Mouse (Mus musculus) gastrocnemius, adult 8-10 months (tissue): ENCODE data around the gene Kcnh5. TPM values are rescaled to one million over a fixed set of nuclear protein-coding genes. Genes with fewer than 3 reads are reported as not detected.

Experiments used
- DNase-seq, 2 experiments: peaks; one replicate each; pipeline ENCODE4 v3.0.0; 2022; ENCODE audit warnings: low spot score in 2 of 2
- total RNA-seq, 4 experiments: library from RNA; stranded (reverse); gene quantifications; 2 replicates each; pipeline ENCODE4 v1.2.4; 2022

Kcnh5 gene
- total RNA-seq, 4 experiments from 2014 or later, result not detected

DNA sequence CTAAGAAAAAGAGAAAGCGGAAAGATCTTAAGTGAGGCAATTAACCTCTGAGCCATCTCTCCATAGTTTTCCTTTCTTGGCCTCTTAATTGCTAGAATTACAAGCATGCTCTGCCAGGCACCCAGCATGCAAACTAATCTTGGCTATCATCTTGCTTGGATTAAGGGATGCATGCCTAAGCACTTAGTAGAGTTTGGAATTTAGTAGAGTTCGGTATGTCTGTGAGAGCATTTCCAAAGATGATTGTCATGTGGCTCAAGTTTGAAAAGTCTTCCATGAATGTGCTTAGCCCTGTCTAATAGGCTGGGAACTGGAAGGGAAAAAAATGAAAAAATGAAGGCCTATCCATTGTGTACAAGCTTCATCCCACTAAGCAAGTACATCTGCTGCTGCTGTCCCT lies 224.5 kb downstream of the Kcnh5 start:
- DNase-seq, result no peak

DNA sequence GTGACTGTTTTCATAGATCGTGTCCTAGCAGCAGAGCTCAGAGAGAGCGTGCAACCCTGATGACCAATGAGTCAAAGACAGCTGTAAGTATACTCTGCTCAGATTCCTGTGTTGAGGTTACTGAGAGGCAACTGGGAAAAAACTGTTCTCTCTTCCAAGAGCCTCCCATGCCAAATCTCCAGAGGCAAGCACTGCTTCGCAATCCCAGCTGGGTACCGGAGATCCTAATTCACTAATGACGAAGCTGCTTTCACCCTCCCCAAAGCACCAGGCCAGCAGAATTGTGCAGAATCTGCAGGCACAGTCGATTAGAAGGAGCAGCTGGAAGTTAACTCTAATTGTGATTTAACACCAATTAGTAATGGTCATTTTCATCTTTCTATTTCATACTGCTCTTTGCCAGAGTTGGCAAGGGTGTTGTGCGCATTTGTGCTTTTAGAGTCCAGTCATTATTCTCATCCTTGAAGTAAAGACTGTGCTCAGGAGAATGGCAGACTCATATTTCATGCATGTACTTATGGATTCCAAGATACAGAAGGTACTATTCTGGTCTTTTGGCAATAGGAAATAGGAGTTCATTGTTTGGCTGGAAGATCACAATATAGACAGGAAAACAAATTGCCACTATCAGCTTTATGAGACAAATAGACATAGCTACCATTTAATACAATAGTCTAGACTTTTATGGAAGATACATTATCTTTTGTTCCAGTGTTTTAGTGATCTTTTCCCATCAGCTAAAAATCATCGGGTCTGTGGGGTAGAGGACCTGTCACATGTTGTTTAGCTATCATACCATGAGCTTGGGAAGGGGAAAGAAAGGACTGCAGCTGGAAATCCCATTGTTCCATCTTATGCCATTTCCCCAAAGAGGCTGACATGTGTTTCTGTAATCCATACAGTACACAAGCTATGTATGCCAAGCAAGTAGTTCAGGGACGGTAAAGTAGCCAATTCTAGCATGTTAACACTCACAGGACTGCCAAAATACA lies 225.7 kb downstream of the Kcnh5 start:
- no peak for DNase-seq

DNA sequence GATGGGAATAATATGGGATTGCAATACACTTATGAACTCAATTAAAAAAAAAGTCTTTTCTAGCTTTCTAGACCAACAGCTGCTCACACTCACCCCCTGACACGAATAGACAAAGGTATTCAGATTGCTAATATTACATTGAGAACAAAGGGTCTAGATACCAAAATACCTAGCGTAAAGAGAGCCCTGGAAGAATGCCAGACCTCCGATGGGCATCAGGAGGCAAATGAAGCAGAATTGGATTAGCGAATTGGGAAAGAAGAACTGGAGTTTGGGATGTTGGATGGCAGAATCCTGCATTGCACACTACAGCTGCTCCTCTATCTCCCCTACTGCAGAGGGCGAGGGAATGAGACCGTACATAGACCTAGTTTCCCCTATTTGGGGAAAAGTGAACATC lies 275.8 kb downstream of the Kcnh5 start:
- no peak for DNase-seq

DNA sequence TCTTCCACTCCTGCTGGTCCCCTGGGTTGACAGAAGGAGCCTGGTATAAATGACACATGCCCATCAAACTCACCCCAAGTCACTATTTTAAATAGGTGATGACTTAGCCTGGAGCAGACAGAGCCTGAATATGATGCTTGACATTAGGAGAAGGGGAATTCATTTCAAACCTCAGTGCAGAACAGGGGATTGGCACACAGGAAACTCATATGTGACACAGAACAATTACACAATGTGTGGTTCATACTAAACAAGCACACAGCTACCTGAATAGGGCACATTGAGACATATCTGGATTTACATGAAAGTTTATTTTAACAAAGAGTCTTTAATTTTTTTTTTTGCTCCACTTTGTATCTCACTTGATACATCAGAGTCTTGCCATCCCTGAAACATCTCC lies 276.4 kb downstream of the Kcnh5 start:
- no peak for DNase-seq

DNA sequence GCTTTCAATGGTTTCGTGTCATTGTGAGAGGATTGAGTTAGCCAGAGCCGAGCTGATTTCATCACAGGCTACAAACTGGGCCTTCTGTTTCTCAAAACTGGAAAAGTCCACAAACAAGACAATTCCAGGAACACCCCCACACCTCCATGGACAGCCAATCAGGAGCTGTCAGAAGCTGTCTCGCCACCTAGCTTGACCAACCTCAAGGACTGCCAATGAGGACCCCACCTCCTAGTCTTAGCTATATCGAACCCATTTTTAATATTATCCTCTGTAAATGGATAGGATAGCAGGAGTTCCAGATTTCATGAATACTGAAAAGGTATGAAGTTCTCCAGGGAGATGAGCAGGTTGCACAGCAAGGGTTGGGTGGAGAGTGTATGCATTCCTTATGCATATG lies 278.1 kb downstream of the Kcnh5 start:
- no peak for DNase-seq

DNA sequence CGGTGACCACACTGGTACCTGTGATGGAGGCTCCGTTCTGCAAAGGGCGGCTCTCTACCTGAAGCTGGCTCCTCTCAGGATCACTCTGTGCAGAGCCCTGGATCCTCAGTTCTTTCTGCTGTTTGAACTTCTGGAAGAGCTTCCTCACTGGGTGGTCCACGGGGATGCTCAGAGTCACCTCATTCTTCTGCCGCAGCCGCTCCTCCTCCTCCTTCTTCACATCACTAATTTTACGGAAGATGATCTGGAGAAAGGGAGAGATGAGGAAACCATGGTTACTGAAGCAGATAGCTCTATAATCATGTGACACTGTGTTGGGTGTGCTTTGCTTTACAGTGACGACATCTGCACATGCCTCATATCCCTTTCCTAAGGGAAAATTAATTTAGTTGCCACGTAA lies 278.9 kb downstream of the Kcnh5 start:
- DNase-seq, result no peak

DNA sequence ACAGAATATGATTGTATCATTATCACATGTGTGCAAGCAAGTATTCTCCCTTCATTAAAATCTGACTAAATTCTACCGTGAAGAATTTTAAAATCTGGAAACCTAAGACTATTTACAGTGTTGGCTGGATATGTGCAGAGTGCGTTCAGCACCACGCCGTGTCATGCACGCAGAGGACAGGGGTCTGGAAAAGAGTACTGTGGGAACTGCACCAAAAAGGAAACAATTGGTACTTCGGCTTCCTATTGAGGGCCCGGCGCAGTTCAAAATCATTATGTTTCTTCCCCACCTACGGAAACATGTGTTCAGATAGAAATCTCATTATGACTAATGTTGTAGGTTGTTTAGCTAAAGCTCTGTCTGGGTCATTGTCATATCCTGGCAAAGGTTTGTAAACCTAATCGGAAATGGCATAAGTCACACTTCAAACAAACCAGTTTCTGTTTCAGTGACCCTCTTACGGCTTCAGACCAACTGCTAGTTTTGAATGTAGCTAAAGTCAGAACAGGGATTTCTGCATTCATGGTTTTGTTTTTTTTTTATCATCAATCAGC lies 282.2 kb downstream of the Kcnh5 start:
- DNase-seq, result no peak

DNA sequence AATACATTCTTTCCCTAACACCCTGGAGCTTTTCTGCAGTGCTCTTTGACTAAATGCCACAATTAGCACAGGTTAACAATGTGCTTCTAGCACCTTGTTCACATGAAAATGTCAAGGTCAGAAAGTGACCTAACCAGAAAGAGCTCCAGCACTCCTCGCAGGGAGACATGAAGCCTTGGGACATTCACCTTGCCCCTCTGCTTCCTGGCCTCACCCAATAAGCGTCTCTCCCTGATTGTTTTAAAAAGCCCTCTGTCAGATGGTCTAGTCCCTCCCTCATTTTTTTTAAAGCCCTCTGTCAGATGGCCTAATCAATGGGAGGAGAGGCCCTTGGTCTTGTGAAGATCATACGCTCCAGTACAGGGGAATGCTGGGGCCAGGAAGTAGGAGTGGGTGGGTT lies 287.7 kb downstream of the Kcnh5 start:
- DNase-seq, result no peak

DNA sequence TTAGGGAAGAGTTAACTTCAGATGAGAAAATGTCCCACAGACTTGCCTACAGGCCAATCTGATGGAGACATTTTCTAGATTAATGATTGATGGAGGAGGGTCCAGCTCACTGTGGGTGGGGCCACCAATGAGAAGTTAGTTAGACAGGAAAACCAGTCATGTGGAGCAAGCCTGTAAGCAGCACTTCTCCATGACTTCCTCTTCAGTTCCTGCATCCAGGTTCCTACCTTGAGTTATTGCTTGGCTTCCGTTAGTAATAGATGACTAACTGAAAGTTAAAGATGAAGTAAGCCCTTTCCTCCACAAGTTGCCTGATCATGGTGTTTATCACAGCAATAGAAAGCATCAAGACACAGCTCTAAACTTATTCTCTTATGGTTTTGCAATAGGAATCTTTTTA lies 290.1 kb downstream of the Kcnh5 start:
- no peak for DNase-seq

DNA sequence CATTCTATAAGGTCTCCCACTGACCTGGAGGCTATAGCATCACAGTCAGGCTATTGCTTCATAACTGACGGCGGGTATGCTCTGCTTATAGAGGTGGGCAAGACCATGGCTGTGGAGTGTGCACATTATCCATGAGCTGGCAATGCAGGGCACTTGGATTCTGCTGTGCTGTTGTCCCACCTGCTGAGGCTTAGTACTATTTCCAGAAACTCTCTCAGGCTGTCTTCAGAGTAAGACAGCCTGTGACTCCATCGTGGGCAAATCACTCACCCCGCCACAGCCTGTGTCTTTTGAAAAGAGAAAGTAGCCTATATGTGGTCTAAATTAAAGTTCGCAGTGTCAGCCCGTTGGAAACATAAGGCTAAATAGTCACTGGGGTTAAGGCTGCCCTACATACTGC lies 295.8 kb downstream of the Kcnh5 start:
- DNase-seq, result no peak

DNA sequence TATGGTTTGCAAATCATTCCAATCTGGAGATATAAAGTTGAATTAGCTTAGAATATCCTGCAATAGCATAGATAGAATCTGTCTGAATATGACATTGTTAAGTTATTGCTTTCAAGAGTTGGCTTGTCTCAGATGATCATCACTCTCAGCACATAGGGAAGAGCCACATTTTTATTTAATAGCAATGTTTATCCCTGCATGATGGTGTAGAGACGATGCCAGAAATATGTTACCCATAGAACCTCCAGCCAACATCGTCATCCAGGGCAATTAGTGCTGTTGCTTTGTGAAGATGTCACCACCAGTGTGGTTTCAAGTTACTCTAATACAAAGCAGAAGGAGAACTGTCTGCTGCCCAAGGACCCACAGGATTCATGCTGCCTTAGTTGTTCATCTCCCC lies 321.5 kb downstream of the Kcnh5 start:
- no peak for DNase-seq

DNA sequence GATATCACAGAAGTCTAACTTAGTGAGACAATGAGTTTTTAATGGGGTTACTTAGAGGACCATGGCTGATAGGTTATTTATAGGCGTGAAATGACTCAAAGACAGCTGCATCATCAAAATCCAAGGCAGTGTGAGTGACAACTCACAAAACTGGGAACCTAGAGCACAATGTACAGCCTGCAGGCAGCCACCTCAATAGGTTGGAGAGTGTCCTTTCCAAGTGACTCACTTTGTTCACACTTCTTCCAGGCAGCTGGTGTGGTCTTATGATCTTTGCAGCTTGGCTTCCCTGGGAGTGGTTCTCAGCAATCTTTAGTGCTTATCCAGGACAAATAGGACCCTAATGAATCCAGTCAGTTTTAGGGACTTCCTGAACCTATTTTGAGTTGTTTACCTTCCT lies 322.9 kb downstream of the Kcnh5 start:
- no peak for DNase-seq

DNA sequence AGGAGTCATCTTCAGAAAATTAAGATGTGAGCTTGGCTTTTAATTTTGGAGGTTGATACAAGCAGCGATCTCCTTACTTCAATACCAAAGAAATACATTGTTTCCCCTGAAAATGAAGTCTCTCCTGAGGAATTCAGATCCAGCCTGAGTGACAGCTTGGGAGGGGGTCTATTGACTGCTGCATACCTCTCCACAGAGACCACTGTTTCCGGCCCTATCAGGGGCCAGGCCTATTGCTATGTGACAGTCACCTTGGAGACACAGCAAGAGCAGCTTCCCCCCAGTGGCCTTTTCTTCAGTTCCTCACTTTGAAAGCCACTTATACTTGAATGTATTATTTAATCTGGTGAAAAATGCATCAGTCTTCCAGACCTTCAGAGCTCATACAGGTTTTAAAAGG lies 326.8 kb downstream of the Kcnh5 start:
- DNase-seq, result no peak

DNA sequence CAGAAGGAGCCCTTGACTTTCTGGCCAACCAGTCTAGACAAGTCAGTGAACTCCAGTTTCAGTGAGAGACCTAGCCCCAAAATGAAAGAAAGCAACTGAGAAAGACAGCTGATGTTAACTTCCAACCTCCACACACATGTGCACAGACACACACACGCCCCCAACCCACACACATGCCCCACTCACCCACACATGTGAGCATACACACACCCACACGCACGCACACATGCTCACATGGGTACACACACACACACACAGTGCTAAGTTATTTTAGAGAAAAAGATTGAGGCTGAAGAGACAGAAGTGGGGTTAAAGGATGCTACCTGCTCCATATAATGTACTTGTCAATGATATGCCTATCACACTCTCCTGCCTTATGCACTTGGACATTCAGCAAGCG lies 327.2 kb downstream of the Kcnh5 start:
- DNase-seq, result no peak

DNA sequence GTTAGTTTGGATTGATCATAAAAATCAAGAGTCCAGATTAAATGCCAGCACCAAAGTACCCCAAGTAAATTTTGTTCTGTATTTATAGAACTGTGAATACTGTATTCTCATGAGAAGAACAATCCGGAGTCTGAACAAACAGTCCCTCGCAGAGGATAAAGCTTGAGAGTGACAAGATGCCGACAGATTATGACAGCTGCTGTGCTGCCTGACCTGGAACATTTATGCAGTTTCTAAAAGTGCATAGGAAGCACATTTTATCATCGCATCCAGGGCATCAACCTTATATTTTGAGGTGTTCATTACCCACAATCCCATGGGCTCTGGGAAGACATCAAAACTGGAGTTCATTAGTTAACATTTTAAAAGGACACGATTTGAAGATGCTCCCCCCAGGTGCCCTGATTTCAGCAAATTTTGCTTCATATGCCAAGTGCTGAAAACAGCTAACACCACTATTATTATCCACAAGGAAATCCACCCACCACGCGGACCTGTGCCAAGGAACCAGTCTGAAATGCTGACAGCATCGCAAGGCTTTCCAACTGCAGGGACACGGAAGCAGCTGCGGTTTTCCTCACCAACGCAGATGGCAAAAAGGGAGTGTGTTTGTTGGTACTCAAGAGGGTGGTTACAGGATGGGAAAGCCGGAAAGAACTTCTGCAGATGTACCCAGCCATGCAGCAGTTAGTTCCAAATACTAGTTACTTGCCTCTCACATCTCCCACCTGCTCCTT lies 328.4 kb downstream of the Kcnh5 start:
- DNase-seq, result no peak

Other genes starting within 250 kb of the Kcnh5 start
- 10 to 100 TPM in 2 of 4 experiments, 1 to 10 TPM in 2; 6.4 to 10.8 (median 9.9) TPM for gene Rhoj, start 131.0 kb upstream of the Kcnh5 start, total RNA-seq
- gene Gphb5, start 239.4 kb upstream of the Kcnh5 start, total RNA-seq, result not detected